Mouse (Mus musculus) spleen, adult 2 months (tissue): ENCODE measurements around the gene Abca12. TPM values are rescaled to one million over a fixed set of nuclear protein-coding genes. Genes with fewer than 3 reads are reported as not detected.

ENCODE experiments used
- DNase-seq, 2 experiments: peaks; one replicate each; pipeline versions ENCODE4 v3.0.0 to v3.0.0-alpha.2; 2012 to 2021; ENCODE audit warnings: low spot score in 2 of 2, low read depth in 1 of 2
- H3K27ac ChIP-seq: fragments of 200-500 bp; 2 replicates; pipeline ENCODE4 v1.5.1; 2012; ENCODE audit warnings: low read length, inconsistent platforms; ENCODE audit not compliant: insufficient read depth
- H3K27me3 ChIP-seq: fragments of 200-500 bp; 2 replicates; pipeline ENCODE4 v1.6.1; 2012; ENCODE audit warnings: mild to moderate bottlenecking, moderate library complexity, low read length, inconsistent platforms; ENCODE audit not compliant: control insufficient read depth, insufficient read depth
- H3K36me3 ChIP-seq: fragments of 200-500 bp; 2 replicates; pipeline ENCODE4 v1.6.1; 2012; ENCODE audit warnings: mild to moderate bottlenecking, low read length, inconsistent platforms; ENCODE audit not compliant: control insufficient read depth, insufficient read depth
- H3K4me1 ChIP-seq: fragments of 200-500 bp; 2 replicates; pipeline ENCODE4 v1.6.1; 2011; ENCODE audit warnings: inconsistent platforms; ENCODE audit not compliant: control insufficient read depth, insufficient read depth, insufficient read length
- H3K4me3 ChIP-seq: fragments of 200-500 bp; 2 replicates; pipeline ENCODE4 v1.5.1; 2011; ENCODE audit warnings: mild to moderate bottlenecking, inconsistent platforms; ENCODE audit not compliant: insufficient read depth, insufficient read length; ENCODE audit errors: extremely low read depth
- CTCF ChIP-seq: fragments of 200-500 bp; IDR thresholded peaks from 2 replicates; pipeline ENCODE4 v1.5.1; 2011; ENCODE audit warnings: mild to moderate bottlenecking, inconsistent platforms; ENCODE audit not compliant: insufficient read depth, insufficient read length, insufficient replicate concordance; ENCODE audit errors: extremely low read depth
- POLR2A ChIP-seq: fragments of 200-500 bp; IDR thresholded peaks from 2 replicates; pipeline ENCODE4 v1.6.1; 2011; ENCODE audit warnings: low read depth, low read length, inconsistent platforms
- WGBS: fragments of 180-500 bp; shearing (Covaris S2); methylation state at CpG from one replicate; pipeline ENCODE4 v1.1.7; 2018; 5-methylcytosine and 5-hydroxymethylcytosine counted together
- polyA plus RNA-seq: library from polyadenylated mRNA; depleted of rRNA; stranded (reverse); fragments of >200 nt; gene quantifications from 2 replicates; pipeline ENCODE4 v1.2.3, GENCODE M21; 2012

Gene Abca12
- polyA plus RNA-seq, 1 experiment: not detected

GRCm38 (mm10) chr1:71384098-71384497, 30.6 kb downstream of the Abca12 start:
- no peaks in the 10 kb centered on the region for H3K27me3 ChIP-seq
- no peak overlapping the region for H3K27ac ChIP-seq
- WGBS: 90% methylated on average over 1 of the region's 1 CpGs
- no peak for DNase-seq
- H3K4me1 ChIP-seq: no peaks in the 10 kb centered on the region
- H3K4me3 ChIP-seq: no peak overlapping the region
- no peaks in the 10 kb centered on the region for H3K36me3 ChIP-seq
- TF ChIP-seq CTCF (no peak), POLR2A (no peak)

- Histone ChIP-seq H3K27ac (no peak overlapping the region), H3K36me3 (no peaks in the 10 kb centered on the region), H3K4me3 (no peak overlapping the region), H3K27me3 (no peaks in the 10 kb centered on the region), H3K4me1 (no peaks in the 10 kb centered on the region)
- DNase-seq: no peak
- no peak for TF ChIP-seq POLR2A
- no peak for TF ChIP-seq CTCF
- WGBS: 90% methylated on average over 5 of the region's 5 CpGs
Observed at GRCm38 (mm10) chr1:71373090-71373489, 41.6 kb downstream of the Abca12 start.

GRCm38 (mm10) chr1:71370266-71370665, 44.4 kb downstream of the Abca12 start:
- Histone ChIP-seq H3K4me3 (no peak overlapping the region), H3K36me3 (no peaks in the 10 kb centered on the region), H3K4me1 (no peaks in the 10 kb centered on the region), H3K27ac (no peak overlapping the region), H3K27me3 (no peaks in the 10 kb centered on the region)
- DNase-seq: no peak
- TF ChIP-seq POLR2A: no peak
- no peak for TF ChIP-seq CTCF

GRCm38 (mm10) chr1:71367770-71368169, 46.9 kb downstream of the Abca12 start:
- no peaks in the 10 kb centered on the region for H3K36me3 ChIP-seq

GRCm38 (mm10) chr1:71342861-71343554, 71.7 kb downstream of the Abca12 start:
- Histone ChIP-seq H3K4me1 (no peaks in the 10 kb centered on the region), H3K27ac (no peak overlapping the region), H3K27me3 (no peaks in the 10 kb centered on the region), H3K4me3 (no peak overlapping the region), H3K36me3 (no peaks in the 10 kb centered on the region)
- no peak for DNase-seq
- WGBS: 81% methylated on average over 3 of the region's 3 CpGs
- no peak for TF ChIP-seq POLR2A
- TF ChIP-seq CTCF: no peak

More at GRCm38 (mm10) chr1:71367770-71368169, 46.9 kb downstream of the Abca12 start:
- H3K27me3 ChIP-seq: no peaks in the 10 kb centered on the region
- 64% methylated on average over 1 of the region's 1 CpGs for WGBS
- H3K27ac ChIP-seq: no peak overlapping the region
- H3K4me3 ChIP-seq: no peak overlapping the region
- H3K4me1 ChIP-seq: no peaks in the 10 kb centered on the region
- DNase-seq: no peak
- TF ChIP-seq CTCF (no peak), POLR2A (no peak)

GRCm38 (mm10) chr1:71342261-71342594, 72.5 kb downstream of the Abca12 start:
- TF ChIP-seq CTCF (no peak), POLR2A (no peak)
- no peaks in the 10 kb centered on the region for H3K36me3 ChIP-seq
- no peak overlapping the region for H3K4me3 ChIP-seq
- no peak for DNase-seq
- H3K4me1 ChIP-seq: no peaks in the 10 kb centered on the region
- H3K27ac ChIP-seq: no peak overlapping the region
- WGBS: 79% methylated on average over 4 of the region's 4 CpGs
- no peaks in the 10 kb centered on the region for H3K27me3 ChIP-seq

- DNase-seq: no peak
- no peak for TF ChIP-seq CTCF
- TF ChIP-seq POLR2A: no peak
- no peaks in the 10 kb centered on the region for H3K27me3 ChIP-seq
- H3K27ac ChIP-seq: no peak overlapping the region
- WGBS: 76% methylated on average over 7 of the region's 7 CpGs
- no peaks in the 10 kb centered on the region for H3K36me3 ChIP-seq
- no peaks in the 10 kb centered on the region for H3K4me1 ChIP-seq
- no peak overlapping the region for H3K4me3 ChIP-seq
Observed at GRCm38 (mm10) chr1:71341370-71342260, 73.1 kb downstream of the Abca12 start.
